Mouse (Mus musculus) heart, adult 2 months (tissue): Measurements from ENCODE around the gene Ezh1.

Experiments
- CTCF ChIP-seq: fragments of 200-600 bp; IDR thresholded peaks from 2 replicates; pipeline ENCODE4 v1.8.1; 2022; ENCODE audit warnings: antibody characterized with exemption, mild to moderate bottlenecking, moderate library complexity
- EP300 ChIP-seq: fragments of 200-500 bp; IDR thresholded peaks from 2 replicates; pipeline ENCODE4 v1.6.1; 2011; ENCODE audit warnings: low read depth, low read length, control low read depth; ENCODE audit not compliant: insufficient read depth

DNA sequence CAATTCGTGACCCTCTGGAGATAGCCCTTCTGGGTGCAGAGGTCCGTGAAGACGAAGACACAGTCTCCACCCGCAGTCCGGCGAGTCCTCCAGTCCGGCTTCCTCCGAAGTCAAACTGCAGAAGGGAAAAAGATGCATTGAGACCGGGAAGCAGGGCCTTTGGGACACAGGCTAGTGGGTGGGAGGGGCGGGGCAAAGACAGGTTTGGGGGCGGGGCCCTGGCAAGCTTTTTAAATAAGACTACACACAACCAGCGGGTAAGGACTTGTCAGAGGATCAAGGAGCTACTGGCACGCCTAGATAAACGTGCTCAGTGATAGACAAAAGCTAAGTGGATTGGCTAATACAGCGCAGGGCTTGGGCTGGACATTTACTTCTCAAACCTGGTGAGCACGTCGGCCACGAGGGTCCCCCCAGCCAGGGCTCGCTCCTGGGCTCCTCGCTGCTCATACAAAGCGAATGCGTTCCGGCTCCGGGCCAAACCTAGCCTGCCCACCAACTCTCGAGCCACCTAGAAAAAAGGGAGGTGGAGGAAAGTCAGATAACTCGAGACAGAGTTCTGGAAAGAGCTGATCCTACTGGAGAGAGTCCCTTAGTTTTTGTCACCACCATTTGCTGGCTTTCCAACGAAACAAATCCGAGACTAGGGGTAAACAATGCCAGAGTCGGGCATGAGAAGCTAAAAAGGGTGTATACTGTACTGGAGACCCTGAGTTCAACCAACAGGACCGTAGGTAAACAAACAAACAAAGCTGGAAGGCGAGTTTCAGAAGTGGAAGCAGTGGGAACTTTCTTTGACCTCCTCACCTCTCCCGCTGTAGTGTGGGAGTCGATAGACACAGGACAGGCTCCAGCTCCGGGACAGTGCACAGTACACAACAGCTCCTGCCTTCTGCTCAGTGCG lies 61.3 kb downstream of the Ezh1 start:
- TF ChIP-seq EP300 (no peak), CTCF (no peak)
